ENCODE assay signal across 8 mouse cellular contexts in the genomic region with DNA sequence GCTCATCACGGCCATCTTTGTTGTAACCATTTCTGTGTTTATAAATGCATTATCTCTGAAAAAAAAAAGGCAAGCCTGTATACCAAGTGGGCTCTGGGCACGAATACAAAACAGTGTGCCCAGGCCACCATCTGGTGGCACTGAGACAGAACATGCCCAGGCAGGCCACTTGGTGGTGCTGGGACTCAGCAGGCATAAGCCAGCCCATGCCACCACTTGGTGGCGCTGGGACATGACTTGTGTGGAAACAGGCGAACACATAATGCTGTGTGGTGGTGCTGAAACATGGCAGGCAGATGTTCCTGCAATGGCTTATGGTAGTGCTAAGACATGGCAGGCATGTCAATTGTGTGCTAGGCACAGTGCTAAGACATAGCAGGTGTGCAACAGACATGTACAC. TPM values are rescaled to one million over a fixed set of nuclear protein-coding genes. Genes with fewer than 3 reads are reported as not detected.
DNase-seq lines count a peak whose midpoint lies in the region; ATAC-seq and TF ChIP-seq lines count a peak whose summit lies in the region.

No protein-coding gene starts in this region.

- H3K4me2 ChIP-seq in liver, embryonic 12.5 days: no peak overlapping the region
- H3K4me2 ChIP-seq in stomach, postnatal 0 days (replicated peaks; ENCODE audit: low read depth): no peak overlapping the region

- no peak overlapping the region for H3K27ac ChIP-seq in embryonic fibroblast, embryonic 13.5 days (ENCODE audit: insufficient read depth, low read length)
- H3K27ac ChIP-seq in liver, embryonic 12.5 days: no peak overlapping the region
- no peak overlapping the region for H3K27ac ChIP-seq in stomach, postnatal 0 days (replicated peaks)

- 0 out of 2 replicates have a peak, but pooled peaks have one; percentile 31 for ATAC-seq in liver, embryonic 12.5 days
- peak; percentile 56 for ATAC-seq in stomach, postnatal 0 days (ENCODE audit: low FRiP score, low TSS enrichment)

- no peak overlapping the region for H3K4me3 ChIP-seq in embryonic fibroblast, embryonic 13.5 days (ENCODE audit: insufficient read depth, low read length)
- no peak overlapping the region for H3K4me3 ChIP-seq in liver, embryonic 12.5 days
- H3K4me3 ChIP-seq in stomach, postnatal 0 days (ENCODE audit: low read depth, low read length): no peak overlapping the region

- TF ChIP-seq CTCF in embryonic fibroblast, embryonic 13.5 days (IDR thresholded peaks at IDR 0.05; ENCODE audit: borderline replicate concordance, insufficient read depth, low read length): peak; percentile 35; the same call in 1 of the 2 replicates
- peak; percentile 58 for TF ChIP-seq CTCF in stomach, postnatal 0 days (IDR thresholded peaks at IDR 0.05; ENCODE audit: low read depth)

- no peaks in the 10 kb centered on the region for H3K27me3 ChIP-seq in liver, embryonic 12.5 days (replicated peaks)
- H3K27me3 ChIP-seq in stomach, postnatal 0 days (ENCODE audit: control insufficient read depth, insufficient read depth, low read length): no peaks in the 10 kb centered on the region

- no peak for TF ChIP-seq POLR2A in embryonic fibroblast, embryonic 13.5 days (IDR thresholded peaks at IDR 0.05; ENCODE audit: low read depth, low read length)

- H3K4me1 ChIP-seq in embryonic fibroblast, embryonic 13.5 days (ENCODE audit: control insufficient read depth, insufficient read depth, low read length): no peaks in the 10 kb centered on the region
- no peaks in the 10 kb centered on the region for H3K4me1 ChIP-seq in liver, embryonic 12.5 days
- H3K4me1 ChIP-seq in stomach, postnatal 0 days (replicated peaks; ENCODE audit: control insufficient read depth, insufficient read depth): no peaks in the 10 kb centered on the region

- H3K9ac ChIP-seq in liver, embryonic 12.5 days: no peak overlapping the region
- no peak overlapping the region for H3K9ac ChIP-seq in stomach, postnatal 0 days (ENCODE audit: low read length)

- H3K9me3 ChIP-seq in liver, embryonic 12.5 days (replicated peaks): no peaks in the 10 kb centered on the region
- no peaks in the 10 kb centered on the region for H3K9me3 ChIP-seq in stomach, postnatal 0 days (ENCODE audit: control insufficient read depth, low read length)

- 65% methylated on average over 4 of the region's 4 CpGs for WGBS in liver, embryonic 12.5 days (ENCODE audit: insufficient replicate concordance)
- WGBS in stomach, postnatal 0 days: 81% methylated on average over 4 of the region's 4 CpGs

- DNase-seq in cerebellum, postnatal 10 days: peak; percentile 38 to 46
- no peak for DNase-seq in cerebellum, postnatal 4 days (ENCODE audit: low spot score in 2 of 2)
- peak; percentile 19 to 24 for DNase-seq in B cell, adult 2 months
- DNase-seq in stomach, postnatal 0 days (ENCODE audit: low spot score): peak; percentile 37
- DNase-seq in urinary bladder, postnatal 25 days (ENCODE audit: low spot score): no peak
- no peak for DNase-seq in cerebellum, postnatal 36 days

- no peaks in the 10 kb centered on the region for H3K36me3 ChIP-seq in liver, embryonic 12.5 days
- no peaks in the 10 kb centered on the region for H3K36me3 ChIP-seq in stomach, postnatal 0 days (ENCODE audit: control insufficient read depth, insufficient read depth, low read length)

- no peak for TF ChIP-seq EP300 in stomach, postnatal 0 days (optimal IDR thresholded peaks at IDR 0.05)

RNA-seq across cellular contexts. Expression of a gene that starts 11.3 kb away (rescaled TPM):
- polyA plus RNA-seq in embryonic fibroblast, embryonic 13.5 days (2011; ENCODE audit: insufficient read length, low read depth, missing spikeins): 24.3 and 25.3 TPM in 2 replicates
- polyA plus RNA-seq in liver, embryonic 12.5 days (2016; fragmentation: Nextera tagmentation; extraction: Ambion mirVana): 7.4 and 7.6 TPM in 2 replicates
- 6.2 and 6.3 TPM in 2 replicates for polyA plus RNA-seq in stomach, postnatal 0 days (2015; fragmentation: Nextera tagmentation; extraction: Ambion mirVana)

Comparison
In these comparisons a context has a peak if more than half of its experiments do, and no peak if none do; other contexts are left out.
1. DNase-seq: peak in cerebellum, postnatal 10 days (2 of 2), B cell, adult 2 months (2 of 2) and stomach, postnatal 0 days (single experiment); none in cerebellum, postnatal 4 days (0 of 2), urinary bladder, postnatal 25 days (single experiment) and cerebellum, postnatal 36 days (0 of 2).